Mouse (Mus musculus): ENCODE data around the gene Zfp62. TPM values are rescaled to one million over a fixed set of nuclear protein-coding genes. Genes with fewer than 3 reads are reported as not detected.
"Not testable (repeated sequence)": the region's sequence is repeated elsewhere in the genome, so short reads cannot be mapped to it uniquely, and the experiment has no call there.

The Zfp62 gene
- 10 to 100 TPM; 42.5 to 60.7 (median 52.8) TPM for total RNA-seq (2022)

DNA sequence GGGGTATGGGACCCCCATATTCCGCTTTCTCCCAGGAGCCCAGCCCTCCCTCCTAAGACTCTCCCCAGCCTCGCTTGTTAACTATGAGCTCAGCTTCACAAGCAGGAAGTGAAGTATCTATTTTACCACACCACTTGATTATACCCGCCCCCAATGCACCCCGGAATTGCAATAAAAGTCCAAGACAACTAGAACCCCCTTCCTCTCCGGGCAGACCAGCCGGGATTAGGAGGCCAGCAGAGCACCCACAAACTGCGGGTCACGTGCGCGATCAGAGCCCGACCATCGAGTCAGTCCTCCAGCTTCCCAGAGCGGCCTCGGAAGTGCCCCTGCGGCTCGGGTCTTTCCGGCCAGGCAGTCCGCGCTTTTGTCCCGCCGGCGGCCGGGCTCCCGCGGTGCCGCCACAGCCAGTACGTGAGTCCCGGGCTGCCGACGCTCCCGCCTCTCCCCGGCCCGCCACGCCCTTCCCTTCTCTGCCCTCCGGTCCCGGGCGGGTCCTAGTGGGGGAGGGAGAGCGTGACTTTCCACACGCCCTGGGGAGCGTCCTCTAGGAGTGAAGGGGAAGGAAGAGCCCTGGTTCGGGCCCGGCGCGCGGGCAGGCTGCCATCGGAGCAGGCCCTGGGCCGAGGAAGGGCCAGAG is at the start of gene Zfp62:
Gene Zfp62 (plus strand): TSS at position 164 of the 640 bp plus-strand sequence.
- peak; percentile 87 to 93 for DNase-seq (ENCODE audit: low spot score in 2 of 2)

DNA sequence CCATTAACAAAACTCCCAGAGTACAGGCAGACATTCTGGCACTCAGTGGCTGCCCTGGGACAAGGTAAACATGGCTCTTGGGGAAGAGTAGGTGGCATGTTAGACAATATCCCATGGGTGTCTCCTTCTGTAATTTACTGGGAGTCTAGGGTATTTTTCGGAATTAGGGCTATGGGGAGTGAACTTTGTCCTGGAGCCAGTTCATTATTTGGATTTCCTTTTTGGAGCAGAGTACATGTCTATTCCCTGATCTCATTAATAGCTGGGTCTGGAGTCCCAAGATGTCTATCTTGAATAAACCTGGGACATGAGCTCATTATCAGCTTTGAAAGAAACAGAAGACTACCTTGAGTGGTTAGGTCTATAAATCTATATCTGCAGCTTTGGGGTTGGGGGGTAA is 49.0 kb upstream of the Zfp62 start, which contains the start of gene Olfr1394:
Gene Olfr1394 (plus strand): TSS at position 301 of the 400 bp plus-strand sequence.
- DNase-seq (ENCODE audit: low spot score in 2 of 2): no peak

GRCm38 (mm10) chr11:49156821-49157814 is 46.0 kb upstream of the Zfp62 start:
- DNase-seq (ENCODE audit: low spot score in 2 of 2): no peak

DNA sequence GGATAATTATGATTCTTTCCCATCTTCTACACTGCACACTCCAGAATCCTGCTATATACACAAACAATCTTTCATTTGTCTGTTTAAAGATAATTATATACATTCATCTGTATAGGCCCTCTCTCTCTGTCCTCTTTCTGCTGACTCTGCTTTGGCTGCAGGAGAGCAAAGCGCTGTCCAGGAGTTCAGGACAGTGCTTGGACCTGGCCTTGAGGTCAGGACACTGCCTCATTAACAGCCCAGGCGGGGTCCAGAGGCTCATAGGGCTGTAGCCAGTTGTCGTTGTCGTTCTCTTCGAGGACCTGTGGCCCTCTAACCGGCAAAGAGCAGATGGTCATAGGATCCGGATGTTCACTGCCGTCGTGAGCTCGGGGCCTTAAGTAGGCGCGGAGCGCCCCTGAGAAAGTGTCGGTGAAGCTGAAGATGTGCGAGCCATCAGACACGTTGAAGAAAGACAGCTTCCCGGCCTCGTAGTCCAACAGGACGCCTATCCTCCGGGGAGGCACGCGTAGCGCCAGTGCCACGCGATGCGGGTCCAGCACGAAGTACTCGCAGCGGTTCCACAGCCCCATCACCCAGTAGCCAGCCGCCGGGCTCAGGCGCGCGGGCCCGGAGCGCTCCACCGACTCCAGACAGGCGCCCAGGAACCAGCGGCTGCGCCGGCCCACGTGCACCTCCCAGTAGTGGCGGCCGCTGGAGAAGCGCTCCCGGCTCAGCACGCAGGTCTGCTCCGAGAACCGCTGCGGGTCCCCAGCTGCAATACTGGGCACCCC is 34.1 kb upstream of the Zfp62 start:
- DNase-seq (ENCODE audit: low spot score in 2 of 2): no peak

GRCm38 (mm10) chr11:49170576-49170975 is 32.5 kb upstream of the Zfp62 start:
- no peak for DNase-seq (ENCODE audit: low spot score in 2 of 2)

GRCm38 (mm10) chr11:49175345-49175744 is 27.7 kb upstream of the Zfp62 start:
- DNase-seq (ENCODE audit: low spot score in 2 of 2): no peak

DNA sequence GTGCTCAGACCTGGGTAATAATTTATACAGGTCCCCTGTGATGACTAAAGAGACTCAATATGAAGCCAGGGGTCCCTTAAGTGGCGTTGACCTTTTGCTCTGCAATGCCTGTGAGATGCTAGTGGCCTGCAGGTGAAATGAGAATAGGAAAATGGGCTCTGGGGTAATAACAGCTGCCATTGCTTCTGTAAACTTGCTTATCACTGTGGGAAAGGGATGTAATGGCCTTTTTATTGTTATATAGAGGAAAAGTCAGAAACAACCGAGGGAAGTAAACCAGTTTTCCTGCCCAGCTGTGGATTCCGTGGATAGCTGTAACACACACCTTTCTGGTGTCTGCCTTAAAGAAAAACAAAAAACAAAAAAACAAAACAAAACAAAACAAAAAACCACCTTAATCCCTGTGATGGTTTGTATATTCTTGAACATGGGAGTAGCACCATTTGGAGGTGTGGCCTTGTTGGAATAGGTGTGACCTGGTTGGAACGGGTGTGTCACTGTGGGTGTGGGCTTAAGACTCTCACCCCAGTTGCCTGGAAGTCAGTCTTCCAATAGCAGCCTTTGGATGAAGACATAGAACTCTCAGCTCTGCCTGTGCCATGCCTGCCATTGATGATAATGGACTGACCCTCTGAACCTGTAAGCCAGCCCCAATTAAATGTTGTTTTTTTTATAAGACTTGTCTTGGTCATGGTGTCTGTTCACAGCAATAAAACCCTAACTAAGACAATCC is 26.9 kb upstream of the Zfp62 start:
- not testable (repeated sequence) for DNase-seq (ENCODE audit: low spot score in 2 of 2)

DNA sequence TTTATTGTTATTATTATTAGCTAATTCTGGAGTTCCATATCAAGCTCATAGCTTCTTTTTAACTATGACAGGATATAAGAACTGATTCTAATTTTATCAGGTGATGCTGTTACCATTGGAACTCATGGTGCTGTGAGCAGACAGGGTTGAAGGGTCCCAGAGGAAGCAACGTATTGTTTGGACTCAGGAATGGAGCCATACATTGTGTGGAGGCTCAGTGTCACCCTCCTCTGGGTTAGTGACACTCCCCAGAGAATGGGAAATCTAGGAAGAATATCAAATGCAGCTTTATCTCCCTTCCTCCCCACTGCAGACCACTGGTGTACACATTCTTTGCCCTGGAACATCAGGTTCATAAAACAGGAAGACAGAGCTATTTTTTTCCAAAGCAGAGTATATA is 19.9 kb upstream of the Zfp62 start:
- no peak for DNase-seq (ENCODE audit: low spot score in 2 of 2)

DNA sequence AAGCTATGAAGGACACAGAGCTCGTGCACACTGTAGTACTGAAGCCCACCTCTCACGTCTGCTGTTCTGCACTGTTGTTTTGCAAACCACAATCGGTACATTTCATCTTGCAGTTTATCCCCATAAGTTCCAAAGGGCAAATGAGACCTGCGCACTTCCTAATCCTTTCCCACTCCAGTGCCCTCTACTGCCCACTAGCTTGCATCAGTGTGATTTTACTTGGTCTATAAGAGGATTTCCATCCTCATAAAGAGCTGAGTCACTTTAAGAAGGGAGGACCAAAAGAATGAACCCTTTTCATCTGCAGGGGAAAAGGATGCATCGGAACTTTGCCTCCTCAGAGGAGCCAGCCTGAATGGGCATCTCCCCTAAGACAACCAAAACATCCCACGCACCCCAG is 16.6 kb upstream of the Zfp62 start:
- no peak for DNase-seq (ENCODE audit: low spot score in 2 of 2)

DNA sequence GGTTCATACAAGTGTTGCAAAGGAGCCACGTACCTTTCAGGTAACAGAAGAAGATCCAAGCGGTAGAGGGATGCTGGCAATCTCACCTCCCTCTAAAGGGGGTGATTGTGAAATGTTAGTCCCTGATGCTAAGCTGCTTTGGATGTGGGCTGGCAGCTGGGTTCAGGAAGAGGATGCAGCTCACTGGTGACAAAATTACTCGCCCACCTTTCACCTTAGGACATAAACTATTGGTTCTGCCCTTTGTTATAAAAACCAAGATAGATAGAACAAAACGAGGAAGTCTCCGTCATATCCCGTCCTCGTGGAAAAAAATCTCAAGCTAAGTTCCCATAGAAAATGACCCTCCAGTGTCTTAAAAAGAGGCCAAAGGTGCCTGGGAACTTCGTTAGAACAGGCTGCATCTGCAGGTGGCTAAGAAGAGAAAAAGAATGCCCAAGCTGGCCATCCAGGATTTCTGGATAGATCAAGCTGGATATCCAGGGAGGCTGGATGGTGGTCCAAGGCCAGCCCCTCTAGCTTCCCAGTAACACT is 16.1 kb upstream of the Zfp62 start, which contains the start of gene Btnl9:
Gene Btnl9 (minus strand): TSS at position 205 of the 534 bp plus-strand sequence.
- no peak for DNase-seq (ENCODE audit: low spot score in 2 of 2)

- DNase-seq (ENCODE audit: low spot score in 2 of 2): no peak
Measured at GRCm38 (mm10) chr11:49187701-49188100, 15.4 kb upstream of the Zfp62 start.

- DNase-seq (ENCODE audit: low spot score in 2 of 2): peak in 1 of 2 experiments; percentile 58
Measured at GRCm38 (mm10) chr11:49189737-49190136, 13.4 kb upstream of the Zfp62 start.

GRCm38 (mm10) chr11:49191083-49191482 is 12.0 kb upstream of the Zfp62 start:
- DNase-seq (ENCODE audit: low spot score in 2 of 2): no peak

- not testable (repeated sequence) for DNase-seq (ENCODE audit: low spot score in 2 of 2)
Measured at GRCm38 (mm10) chr11:49194771-49195170, 8.3 kb upstream of the Zfp62 start.

DNA sequence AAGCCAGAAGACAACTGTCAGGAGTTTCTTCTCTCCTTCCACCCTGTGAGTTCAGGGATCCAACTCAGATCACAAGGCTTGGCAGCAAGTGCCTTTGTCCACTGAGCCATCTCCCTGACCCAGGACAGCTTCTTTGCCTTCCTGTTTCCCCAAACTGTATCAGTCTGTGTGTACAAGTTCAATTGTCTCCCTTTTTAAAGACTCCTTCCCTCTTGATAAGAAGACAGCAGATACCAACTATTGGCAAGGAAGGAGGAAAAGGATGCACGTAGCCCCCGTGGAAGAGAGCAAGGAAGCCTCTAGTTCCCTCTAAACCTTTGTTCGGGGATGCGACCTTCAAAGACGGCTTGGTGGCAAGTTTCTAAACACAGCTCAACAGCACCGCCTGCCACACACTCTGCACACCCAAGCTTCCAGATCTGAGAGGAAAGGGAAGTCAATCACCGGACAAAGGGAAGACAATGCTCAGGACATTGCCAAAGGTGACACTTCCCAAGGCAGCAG is 7.2 kb upstream of the Zfp62 start:
- DNase-seq (ENCODE audit: low spot score in 2 of 2): no peak

DNA sequence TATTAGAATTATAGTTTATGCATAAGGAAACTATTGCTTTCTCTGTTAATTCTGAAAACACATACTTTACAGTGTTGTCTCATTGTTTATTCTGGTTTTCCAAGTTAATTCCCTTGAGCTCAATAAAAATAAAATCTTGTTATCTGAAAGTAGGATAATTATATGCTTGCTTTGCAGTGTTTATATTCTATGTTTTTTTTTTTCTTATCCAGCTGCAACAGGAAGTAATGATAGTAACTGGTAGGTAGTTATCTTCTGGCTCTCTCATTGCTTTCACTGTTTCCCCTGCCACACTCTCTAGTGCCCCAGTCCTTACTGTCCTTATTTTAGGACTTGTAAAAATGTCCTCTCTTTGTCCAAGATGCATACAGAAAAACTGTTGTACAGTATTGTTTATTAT is 2.4 kb upstream of the Zfp62 start:
- no peak for DNase-seq (ENCODE audit: low spot score in 2 of 2)

DNA sequence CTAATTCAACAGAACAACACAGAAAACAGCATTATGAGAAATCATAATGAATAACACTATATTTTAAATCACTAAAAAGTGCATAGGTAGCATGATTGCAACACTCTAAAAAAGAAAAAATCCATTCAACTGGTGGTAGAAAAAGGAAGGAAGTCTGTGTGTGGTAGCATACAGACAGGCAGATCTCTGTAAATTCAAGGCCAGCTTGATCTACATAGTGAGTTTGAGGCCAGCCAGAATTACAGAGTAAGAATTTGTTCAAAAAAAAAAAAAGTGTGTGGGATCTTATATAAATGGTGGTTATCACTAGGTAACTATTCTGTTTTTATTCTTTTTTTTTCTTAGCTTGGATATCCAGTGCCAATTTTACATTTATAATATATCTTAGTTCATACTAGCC is 1.9 kb upstream of the Zfp62 start:
- no peak for DNase-seq (ENCODE audit: low spot score in 2 of 2)

DNA sequence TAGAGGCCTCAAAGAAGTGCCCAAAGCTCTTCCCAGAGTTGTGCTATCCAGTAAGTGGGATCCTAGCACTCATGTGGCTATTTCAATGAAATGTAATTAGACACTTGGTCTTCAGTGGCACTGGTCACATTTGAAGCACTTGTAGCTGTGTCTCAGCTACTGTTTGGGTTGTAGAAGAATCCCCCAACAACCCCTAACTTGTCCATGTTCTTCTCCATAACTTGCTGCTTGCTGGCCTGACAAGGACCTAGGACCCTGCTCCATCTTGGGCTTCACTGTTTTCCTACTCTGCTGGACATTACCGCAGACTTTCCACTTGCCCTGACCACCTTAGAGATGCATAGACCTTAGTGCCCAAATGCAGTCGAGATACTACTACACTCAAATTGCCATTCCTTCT is 1.0 kb upstream of the Zfp62 start:
- DNase-seq (ENCODE audit: low spot score in 2 of 2): no peak

- DNase-seq (ENCODE audit: low spot score in 2 of 2): no peak
Measured at GRCm38 (mm10) chr11:49202523-49203061, 500 bp upstream of the Zfp62 start.
